Mouse (Mus musculus) layer of hippocampus, adult 2 months (tissue): ENCODE measurements around the gene Smpd3. TPM values are rescaled to one million over a fixed set of nuclear protein-coding genes. Genes with fewer than 3 reads are reported as not detected.

Experiments
- DNase-seq, 2 experiments: peaks; one replicate each; pipeline ENCODE4 v3.0.0; 2022; ENCODE audit warnings: low spot score in 2 of 2
- H3K27ac ChIP-seq: fragments of 200-600 bp; 2 replicates; pipeline ENCODE4 v1.8.1; 2022
- H3K4me3 ChIP-seq: fragments of 200-600 bp; 2 replicates; pipeline ENCODE4 v1.8.1; 2022; ENCODE audit warnings: mild to moderate bottlenecking
- CTCF ChIP-seq: fragments of 200-600 bp; conservative IDR thresholded peaks from 2 replicates; pipeline ENCODE4 v1.8.1; 2022; ENCODE audit warnings: antibody characterized with exemption, mild to moderate bottlenecking, moderate library complexity
- long read RNA-seq, 2 experiments: library from polyadenylated mRNA; stranded (forward); transcript quantifications; one replicate each; pipeline ENCODE4 v2.0.0; 2021; ENCODE audit warnings: borderline mapping rate in 2 of 2
- total RNA-seq, 2 experiments: library from RNA; stranded (reverse); gene quantifications; 2 replicates each; pipeline ENCODE4 v1.2.3; 2021

The Smpd3 gene
- total RNA-seq: 10 to 100 TPM; 74.2 to 75.8 TPM
- long read RNA-seq, experiment 1, full-length matches to known transcripts: 50 of 98 reads
- long read RNA-seq, experiment 1, partial matches to known transcripts: 23 of 98 reads
- long read RNA-seq, experiment 1, other reads (novel, unspliced or antisense): 25 of 98 reads
- long read RNA-seq, experiment 2, full-length matches to known transcripts: 56 of 154 reads
- long read RNA-seq, experiment 2, partial matches to known transcripts: 33 of 154 reads
- long read RNA-seq, experiment 2, other reads (novel, unspliced or antisense): 65 of 154 reads

GRCm38 (mm10) chr8:106337852-106338521 is at the start of gene Smpd3:
Smpd3 (minus strand) TSS chr8:106337988.
- DNase-seq: peak; percentile 98 to 100
- Histone ChIP-seq H3K4me3 (peak within 1 kb of the TSS; percentile 58), H3K27ac (peak within 1 kb of the TSS; percentile 93)
- TF ChIP-seq CTCF: no peak

DNA sequence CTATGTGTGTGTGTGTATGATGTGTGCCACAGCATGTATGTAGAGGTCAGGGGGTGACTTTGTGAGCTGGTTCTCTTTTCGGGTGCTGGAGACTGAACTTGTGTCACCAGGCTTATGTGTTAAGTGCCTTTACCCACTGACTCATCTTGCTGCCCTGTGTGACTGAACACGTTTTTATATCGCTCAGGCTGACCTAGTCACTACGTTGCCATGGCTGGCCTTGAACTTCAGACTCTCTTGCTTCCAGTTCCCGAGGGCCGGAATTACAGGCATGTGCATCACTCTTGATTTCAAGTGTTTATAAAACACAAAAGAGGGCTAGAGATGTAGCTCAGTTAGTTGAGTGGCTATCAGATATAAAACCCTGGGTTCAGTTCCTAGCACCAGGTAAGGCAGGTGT is 43.2 kb upstream of the Smpd3 start:
- no peak overlapping the region for H3K27ac ChIP-seq
- DNase-seq: no peak
- no peak overlapping the region for H3K4me3 ChIP-seq
- TF ChIP-seq CTCF: no peak

- no peak for TF ChIP-seq CTCF
- DNase-seq: no peak
- Histone ChIP-seq H3K27ac (no peak overlapping the region), H3K4me3 (no peak overlapping the region)
Measured at GRCm38 (mm10) chr8:106379357-106379756, 41.6 kb upstream of the Smpd3 start.

GRCm38 (mm10) chr8:106378501-106379048 is 40.8 kb upstream of the Smpd3 start:
- TF ChIP-seq CTCF: no peak
- Histone ChIP-seq H3K27ac (no peak overlapping the region), H3K4me3 (no peak overlapping the region)
- DNase-seq: no peak

DNA sequence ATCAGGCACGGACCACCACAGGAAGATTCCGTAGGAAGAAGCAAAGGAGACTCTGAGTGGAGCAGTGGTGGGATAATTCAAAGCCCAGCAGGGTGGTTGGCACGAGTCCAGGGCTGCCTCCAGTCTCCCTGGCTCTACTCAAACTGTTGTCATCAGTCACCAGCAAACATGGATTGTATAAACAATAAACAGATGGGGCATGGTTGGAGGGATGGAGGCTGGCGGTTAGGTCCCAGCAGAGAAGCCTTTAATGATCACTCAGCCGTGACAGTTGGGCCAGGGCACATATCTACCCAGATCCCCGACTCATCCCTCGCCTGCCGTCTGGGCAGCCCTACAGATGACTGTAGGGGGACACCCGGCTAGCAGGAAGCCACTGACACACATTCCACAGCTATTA is 39.1 kb upstream of the Smpd3 start:
- peak in 1 of 2 experiments; percentile 22 for DNase-seq
- H3K27ac ChIP-seq: no peak overlapping the region
- H3K4me3 ChIP-seq: no peak overlapping the region
- no peak for TF ChIP-seq CTCF

GRCm38 (mm10) chr8:106375957-106376356 is 38.2 kb upstream of the Smpd3 start:
- H3K27ac ChIP-seq: no peak overlapping the region
- no peak for TF ChIP-seq CTCF
- H3K4me3 ChIP-seq: no peak overlapping the region
- no peak for DNase-seq

GRCm38 (mm10) chr8:106369069-106369468 is 31.3 kb upstream of the Smpd3 start:
- DNase-seq: no peak
- H3K4me3 ChIP-seq: no peak overlapping the region
- no peak overlapping the region for H3K27ac ChIP-seq
- TF ChIP-seq CTCF: no peak

- TF ChIP-seq CTCF: peak; percentile 54
- no peak overlapping the region for H3K27ac ChIP-seq
- no peak overlapping the region for H3K4me3 ChIP-seq
- no peak for DNase-seq
Measured at GRCm38 (mm10) chr8:106368501-106368900, 30.7 kb upstream of the Smpd3 start.

- no peak for TF ChIP-seq CTCF
- Histone ChIP-seq H3K27ac (no peak overlapping the region), H3K4me3 (no peak overlapping the region)
- no peak for DNase-seq
Measured at GRCm38 (mm10) chr8:106364837-106365236, 27.0 kb upstream of the Smpd3 start.

- Histone ChIP-seq H3K4me3 (no peak overlapping the region), H3K27ac (no peak overlapping the region)
- DNase-seq: no peak
- no peak for TF ChIP-seq CTCF
Measured at GRCm38 (mm10) chr8:106364278-106364677, 26.5 kb upstream of the Smpd3 start.

DNA sequence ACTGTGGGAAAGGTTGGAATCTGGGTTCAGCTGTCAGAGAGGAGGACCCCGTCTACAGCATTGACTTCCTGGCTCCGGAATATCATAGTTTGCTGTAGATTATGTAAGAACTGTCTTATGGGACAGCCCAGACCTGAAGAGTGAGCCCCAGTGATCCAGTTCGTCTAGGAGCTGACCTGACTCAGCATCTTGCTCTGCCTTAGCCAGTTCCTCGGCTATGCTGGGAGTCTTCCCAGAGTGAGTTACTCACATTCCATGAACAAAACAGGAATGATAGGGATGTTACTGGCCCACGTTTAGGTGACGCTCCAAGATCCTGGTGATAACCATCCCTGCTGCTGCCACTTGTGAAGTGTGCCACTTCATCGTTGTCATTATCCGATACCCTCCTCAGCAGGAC is 25.5 kb upstream of the Smpd3 start:
- no peak overlapping the region for H3K27ac ChIP-seq
- DNase-seq: no peak
- no peak for TF ChIP-seq CTCF
- H3K4me3 ChIP-seq: no peak overlapping the region

DNA sequence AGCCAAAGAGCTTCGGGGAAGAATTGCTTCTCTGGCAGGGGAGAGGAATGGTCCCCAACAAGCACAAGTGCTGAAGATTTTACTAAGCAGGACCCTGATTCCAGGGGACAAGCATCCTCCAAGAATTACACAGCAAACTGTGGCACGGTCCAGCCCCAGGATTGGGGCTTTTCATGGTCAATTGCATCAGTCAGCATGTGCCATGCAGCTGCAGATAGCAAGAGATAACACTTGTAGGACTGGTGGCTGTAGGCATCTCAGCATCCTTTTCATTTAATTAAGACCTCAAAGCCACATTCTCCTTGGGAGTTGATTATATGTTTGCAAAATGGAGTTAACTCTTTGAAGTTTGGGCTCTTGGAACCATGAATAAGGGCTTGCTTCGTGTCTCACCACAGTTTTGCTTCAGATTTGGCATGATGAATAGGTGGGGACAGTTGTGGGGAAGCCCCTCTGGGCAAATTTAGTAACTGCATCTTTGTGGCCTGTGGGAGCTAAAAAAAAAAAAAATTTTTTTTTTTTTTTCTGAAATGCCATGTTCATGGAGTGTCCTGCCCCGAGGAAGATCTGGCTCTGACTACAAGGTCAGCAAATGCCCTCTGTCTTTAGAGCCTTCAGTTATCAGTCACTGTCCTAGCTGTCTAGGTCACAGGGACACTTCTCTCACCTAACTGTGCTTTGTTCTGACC is 22.0 kb upstream of the Smpd3 start:
- TF ChIP-seq CTCF: no peak
- no peak for DNase-seq
- H3K27ac ChIP-seq: no peak overlapping the region
- H3K4me3 ChIP-seq: no peak overlapping the region

- DNase-seq: no peak
- no peak for TF ChIP-seq CTCF
- Histone ChIP-seq H3K4me3 (no peak overlapping the region), H3K27ac (no peak overlapping the region)
Measured at GRCm38 (mm10) chr8:106351135-106351534, 13.3 kb upstream of the Smpd3 start.
